Mouse (Mus musculus): ENCODE results near the gene Rasal3.

Gene Rasal3

DNA sequence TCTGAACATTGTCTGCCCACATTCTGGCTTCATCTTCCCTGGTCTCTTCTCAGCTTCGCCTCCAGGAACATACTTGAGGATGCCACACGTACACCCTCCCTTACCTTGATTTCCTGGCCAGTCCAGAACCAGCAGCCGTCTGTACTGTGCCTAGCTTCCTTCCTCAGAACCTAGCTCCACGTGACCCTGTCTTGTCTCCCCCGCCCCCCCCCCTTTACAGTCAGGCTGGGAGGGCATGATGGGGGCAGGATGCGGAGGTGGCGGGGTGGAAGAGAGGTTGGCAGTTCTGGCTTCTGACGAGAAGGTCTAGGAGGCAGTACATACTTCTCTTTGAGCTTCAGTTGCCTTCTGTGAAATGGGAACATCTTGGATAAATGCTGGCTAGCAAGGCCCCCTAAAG lies at the start of gene Rasal3:
Gene Rasal3, minus strand, starts transcription at position 167 of the 400 bp plus-strand sequence.
- no peak for DNase-seq (ENCODE audit: low spot score in 2 of 2)

DNA sequence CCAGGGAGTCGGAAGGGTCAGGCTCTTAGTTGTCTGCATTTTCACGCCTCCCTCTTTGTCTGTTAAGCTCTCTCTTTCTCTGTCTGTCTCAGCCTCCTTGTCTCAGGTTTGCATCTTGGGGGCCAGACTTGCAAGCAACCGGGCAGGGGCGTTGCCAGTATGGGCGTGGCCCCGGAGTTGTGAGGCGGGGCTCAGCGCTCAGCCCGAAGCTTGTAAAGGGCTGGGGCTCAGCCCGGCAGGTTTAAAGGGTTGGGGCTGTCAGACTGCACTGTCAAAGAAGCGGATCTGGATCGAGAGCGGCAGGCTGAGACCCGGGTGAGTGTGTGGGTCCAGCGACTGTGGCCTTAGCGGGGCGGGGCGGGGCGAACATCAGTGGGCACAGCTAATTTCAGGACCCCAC lies 49.1 kb upstream of the Rasal3 start, which contains the start of gene Cyp4f39:
Gene Cyp4f39, plus strand, starts transcription at position 242 of the 400 bp plus-strand sequence.
- DNase-seq (ENCODE audit: low spot score in 2 of 2) = no peak

DNA sequence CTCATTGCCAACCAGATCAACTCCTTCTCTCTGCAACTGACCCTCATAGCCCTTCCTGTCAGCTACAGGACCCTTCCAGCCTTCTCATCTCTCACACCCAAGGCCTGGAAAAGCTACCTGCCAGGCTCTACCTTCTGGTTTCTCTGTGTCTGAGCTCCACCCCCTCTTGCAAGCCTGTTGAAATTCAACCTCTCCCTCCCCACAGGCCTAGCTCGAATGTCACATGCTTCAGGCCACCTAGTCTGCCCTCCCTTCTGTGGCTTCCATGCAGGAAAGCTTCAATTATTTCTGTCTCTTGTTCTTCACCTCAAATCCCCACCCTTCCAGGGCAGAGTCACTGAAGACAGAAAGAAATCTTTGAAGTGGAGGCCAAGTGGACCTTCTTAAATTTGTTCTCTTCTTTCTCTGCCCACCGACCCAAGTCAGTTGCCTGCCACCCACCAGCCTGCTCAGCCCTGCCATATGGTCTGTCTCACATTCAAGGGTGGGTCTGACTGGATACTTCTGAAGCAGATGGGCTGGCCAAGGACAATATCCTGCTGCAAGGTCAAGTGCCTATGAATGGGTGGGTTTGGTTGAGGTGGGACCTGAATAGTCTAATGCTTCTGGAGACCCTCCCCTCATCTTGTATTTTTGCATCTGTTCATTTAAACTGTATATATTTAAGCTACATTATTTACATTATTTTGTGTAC lies 47.6 kb upstream of the Rasal3 start:
- no peak for DNase-seq (ENCODE audit: low spot score in 2 of 2)

DNA sequence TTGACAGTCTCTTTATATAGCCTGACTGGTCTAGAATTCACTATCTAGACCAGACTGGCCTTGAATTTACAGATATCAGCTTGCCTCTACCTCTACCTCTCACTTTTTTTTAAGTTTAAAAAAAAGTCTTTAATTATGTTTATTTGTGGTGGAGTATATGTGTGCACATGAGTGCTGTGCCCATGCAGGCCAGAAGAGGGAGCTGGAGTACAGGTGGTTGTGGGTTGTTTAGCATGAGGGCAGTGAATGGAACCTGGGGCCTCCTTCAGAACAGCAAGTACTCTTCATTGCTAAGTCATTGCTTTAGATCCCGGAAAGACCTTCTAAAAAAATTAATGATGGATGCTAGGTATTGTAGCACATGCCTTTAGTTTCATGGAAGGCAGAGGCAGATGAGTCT lies 45.7 kb upstream of the Rasal3 start:
- DNase-seq (ENCODE audit: low spot score in 2 of 2) = no peak

DNA sequence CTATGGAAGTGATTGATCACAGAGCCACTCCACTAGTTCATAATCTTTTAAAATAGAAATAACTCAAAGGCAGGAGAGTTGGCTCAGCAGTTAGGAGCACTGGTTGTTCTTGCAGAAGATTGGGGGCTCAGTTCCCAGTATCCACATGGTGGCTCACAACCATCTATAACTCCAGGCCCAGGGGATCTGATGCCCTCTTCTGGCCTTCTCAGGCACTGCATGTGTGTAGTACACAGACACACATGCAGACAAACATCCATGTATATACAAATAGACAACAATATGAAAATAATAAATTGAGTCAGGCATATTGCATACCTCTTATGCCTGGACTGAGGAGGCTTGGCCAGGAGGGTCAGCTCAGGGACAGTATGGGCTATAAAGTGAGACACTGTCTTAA lies 43.8 kb upstream of the Rasal3 start:
- DNase-seq (ENCODE audit: low spot score in 2 of 2) = no peak

DNA sequence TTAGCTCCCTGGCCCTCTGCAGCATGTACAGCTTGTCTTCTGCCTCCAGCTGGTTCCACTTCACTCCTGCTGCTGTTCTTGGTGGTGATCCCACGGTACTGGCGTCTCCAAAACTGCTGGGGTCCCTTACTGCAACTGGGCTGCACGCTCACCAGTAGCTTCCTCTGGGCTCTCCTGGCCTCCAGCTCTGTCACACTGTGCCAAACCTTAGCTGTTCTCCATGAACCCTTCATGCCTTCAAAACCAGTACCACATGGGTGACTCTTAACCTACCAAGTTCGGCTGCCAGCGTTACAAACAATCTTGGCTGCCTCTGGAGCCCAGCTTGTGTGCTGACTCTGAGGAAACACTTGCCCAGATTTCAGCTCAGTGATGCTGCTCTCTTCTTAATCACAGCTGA lies 41.6 kb upstream of the Rasal3 start:
- peak in 1 of 2 experiments; percentile 23 for DNase-seq (ENCODE audit: low spot score in 2 of 2)

DNA sequence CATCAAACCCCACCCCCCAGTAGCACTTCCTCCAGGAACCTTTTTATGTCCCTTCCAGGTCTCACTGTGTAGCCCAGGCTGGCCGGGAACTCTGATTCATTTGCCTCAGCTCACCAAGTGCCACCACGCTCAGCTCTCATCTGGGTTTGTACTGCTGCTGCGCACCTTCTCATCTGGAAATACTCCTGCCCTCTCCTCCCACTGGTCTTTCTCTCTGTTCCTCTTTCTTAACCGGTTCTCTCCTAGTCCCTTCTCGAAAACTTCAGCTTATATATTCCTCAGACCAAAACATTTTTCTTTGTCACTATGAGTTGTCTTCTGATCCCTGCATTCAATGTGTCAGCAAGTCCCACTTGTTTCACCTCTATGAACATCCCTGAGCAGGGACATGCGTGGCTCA lies 39.9 kb upstream of the Rasal3 start:
- DNase-seq (ENCODE audit: low spot score in 2 of 2) = no peak

DNA sequence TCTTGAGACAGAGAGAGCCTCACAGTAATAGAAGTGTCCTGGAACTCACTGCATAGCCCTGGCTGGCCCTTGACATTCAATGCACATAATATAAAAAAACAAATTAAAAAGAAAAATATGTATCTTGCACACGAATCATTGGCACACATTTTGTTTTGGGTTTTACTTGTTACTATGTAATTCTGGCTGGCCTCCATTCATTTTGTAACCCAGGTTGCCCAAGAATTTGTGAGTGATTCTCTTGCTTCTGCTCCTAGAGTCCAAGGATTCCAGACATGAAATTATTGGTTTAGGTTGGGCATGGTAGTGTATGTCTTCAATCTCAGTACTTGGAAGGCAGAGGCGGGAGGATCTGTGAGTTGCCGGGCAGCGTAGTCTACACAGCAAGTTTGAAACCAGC lies 33.7 kb upstream of the Rasal3 start:
- DNase-seq (ENCODE audit: low spot score in 2 of 2) = no peak

DNA sequence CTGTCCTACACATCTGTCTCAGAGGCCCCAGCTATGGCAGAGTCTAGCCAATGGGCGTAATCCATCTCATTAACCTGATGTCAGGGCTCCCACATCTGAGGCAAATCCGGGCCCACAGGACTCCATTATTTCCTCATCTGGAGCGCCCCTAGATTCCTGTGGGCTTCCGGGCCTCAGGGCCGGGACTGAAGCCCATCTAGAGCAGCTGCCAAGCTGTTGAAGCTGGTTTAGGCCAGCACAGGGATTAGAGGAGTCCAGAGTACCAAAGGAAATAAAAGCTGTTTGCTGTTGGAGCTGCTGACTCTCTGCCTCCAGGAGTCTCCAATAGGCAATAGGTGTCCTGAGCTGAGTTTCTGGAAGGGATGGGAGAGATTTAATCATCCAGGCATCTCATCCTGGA lies 31.8 kb upstream of the Rasal3 start:
- DNase-seq (ENCODE audit: low spot score in 2 of 2) = no peak

DNA sequence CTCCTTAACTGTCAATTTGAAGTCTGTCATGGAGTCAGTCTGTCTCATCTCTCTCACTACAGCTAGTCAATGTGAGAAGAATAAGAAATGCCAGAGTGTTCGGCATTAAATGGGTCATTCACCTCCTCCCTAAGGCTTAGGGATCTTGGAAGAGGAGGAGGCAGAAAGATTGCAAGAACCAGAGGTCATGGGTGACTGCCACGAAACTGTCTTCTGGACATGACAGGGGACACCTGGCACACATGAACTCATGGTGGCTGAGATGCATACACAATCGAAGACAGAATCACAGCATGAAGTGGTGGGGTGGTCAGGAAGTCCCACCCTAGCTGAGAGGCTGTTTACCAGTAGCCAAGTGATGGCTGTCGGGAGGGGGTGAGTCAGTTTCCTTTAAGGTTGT lies 30.9 kb upstream of the Rasal3 start:
- DNase-seq (ENCODE audit: low spot score in 2 of 2) = no peak

DNA sequence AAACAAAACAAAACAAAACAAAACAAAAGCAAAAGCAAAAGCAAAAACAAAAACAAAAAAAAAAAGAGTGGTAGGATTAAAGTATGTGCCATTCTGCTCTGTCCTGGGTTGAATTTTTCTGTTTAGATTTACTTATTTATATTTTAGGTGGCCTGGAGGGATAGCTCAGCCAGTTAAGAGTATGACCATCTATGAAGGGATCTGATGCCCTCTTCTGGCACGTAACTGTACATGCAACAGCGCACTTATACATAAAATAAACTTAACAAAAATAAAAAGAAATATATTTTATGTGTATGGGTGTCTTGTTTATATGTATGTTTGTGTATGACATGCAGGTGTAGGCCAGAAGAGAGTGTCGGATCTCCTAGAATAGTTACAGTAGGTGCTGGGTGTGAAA lies 28.6 kb upstream of the Rasal3 start:
- no peak for DNase-seq (ENCODE audit: low spot score in 2 of 2)

DNA sequence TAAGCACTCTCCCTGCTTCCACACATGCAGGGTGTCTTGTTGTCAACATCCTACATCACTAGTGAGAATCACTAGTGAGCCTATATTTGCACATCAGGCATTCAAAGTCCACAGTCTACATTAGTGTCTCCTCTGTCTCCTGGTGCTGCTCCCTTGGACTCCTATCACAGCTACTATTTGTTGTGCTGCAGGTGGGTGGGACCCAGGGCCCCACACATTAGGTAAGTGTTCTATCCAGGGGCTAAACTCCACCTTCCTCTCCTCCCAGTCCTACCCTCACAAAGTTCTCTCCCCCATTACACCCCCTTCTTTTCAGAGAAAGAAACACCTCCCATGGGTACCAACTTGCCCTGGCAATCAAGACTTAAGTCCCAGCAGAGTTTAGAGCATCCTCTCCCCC lies 23.2 kb upstream of the Rasal3 start:
- DNase-seq (ENCODE audit: low spot score in 2 of 2) = no peak

DNA sequence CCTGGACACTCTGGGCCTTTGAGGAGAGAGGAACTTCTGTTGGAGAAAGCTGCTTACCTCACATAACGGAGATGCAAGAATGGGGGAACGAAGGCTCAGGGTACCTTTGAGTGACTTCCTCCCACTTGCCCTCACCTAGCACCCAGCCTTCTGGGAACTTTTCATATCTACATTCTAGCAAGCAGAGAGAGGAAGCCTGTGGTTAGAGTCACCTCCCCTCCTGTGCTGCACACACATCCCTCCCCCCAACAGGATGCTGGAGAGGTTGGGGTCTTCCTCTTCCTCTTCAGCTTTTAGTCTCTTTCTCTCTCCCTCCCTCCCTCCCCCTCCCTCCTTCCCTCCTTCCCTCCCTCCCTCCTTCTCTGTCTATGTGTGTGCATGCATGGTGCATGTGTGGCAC lies 20.7 kb upstream of the Rasal3 start, which contains the start of gene Pglyrp2:
Gene Pglyrp2, minus strand, starts transcription at position 134 of the 400 bp plus-strand sequence.
- no peak for DNase-seq (ENCODE audit: low spot score in 2 of 2)

DNA sequence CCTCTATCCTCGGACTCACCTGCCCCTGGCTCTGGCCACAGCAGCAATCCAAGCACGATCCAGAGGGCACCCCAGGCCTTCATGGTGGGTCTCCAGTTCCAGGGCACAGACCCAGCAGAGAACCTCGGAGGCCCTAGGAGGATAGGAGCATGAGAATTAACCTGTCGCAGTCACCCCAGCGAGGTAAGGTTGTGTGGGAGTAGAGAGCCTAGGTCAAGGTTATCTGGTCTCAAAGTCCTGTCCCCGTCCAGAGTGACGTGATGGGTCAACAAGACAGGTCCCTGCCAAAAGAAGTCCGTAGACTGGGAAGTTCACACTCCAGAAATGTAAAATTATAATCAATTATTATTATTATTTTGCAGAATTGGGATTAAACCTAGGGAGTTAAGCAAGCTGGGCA lies 17.4 kb upstream of the Rasal3 start:
- no peak for DNase-seq (ENCODE audit: low spot score in 2 of 2)

DNA sequence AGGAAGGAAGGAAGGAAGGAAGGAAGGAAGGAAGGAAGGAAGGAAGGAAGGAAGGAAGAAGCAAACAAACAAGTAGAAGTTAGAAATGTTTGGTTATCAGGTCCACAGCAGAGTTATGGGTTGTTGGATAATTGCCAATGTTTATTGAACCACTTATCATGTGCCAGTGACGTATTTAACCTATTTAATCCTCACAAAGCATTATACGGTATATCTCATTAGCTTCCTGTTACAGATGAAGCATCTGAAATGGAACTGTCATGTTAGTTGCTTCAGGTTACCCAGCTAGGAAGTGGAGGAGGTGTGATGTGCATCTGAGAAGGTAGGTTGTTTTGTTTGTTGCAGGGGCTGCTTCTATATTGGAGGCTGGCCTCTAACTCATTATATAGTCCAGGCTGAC lies 16.6 kb upstream of the Rasal3 start:
- DNase-seq (ENCODE audit: low spot score in 2 of 2) = no peak

DNA sequence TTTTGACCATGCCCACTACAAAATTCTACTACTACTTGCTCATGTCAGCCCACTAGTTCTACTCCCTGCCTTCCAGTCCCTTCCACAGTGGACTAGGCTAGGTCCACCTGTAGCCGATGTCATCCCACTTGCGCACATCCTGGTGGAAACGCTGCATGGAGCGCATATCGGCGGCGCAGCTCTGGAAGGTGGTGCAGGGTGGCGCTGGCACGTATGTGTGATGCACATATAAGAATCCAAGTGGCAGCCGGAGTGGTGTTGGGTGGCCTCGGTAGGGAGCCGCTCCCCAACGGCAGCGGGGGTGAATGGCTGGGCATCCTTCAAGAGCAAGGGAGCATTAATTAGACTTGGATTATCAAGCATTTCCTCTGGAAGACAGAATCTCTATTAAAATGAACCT lies 13.4 kb upstream of the Rasal3 start:
- DNase-seq (ENCODE audit: low spot score in 2 of 2) = no peak

DNA sequence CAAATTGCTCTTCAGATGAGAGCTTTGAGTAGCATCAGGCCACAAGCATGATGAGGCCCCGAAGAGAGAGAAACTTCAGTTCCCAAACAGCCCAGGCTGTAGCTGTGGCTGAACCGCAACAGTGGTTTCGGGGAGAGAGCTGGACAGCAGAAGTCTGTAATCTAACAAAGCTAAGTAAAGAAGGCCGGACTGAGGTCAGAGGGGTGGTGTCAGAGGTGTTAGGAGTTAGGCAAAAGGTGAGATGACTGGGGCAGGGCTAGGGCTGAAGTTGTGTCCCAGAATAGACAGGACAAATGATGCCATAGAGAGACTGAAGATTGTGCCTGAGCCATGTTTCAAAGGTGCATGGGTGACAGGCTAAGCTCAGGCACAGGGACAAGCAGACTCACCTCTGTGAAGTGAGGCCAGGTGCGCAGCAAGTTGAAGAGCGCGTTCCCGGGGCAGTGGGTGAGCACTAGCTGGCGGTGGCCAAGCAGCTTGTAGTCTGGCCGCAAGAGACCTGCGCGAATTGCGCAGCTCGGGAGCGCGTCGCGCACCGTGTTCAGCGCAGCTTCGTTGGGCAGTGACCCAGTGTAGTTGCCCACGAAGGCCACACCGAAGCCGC lies 12.1 kb upstream of the Rasal3 start:
- no peak for DNase-seq (ENCODE audit: low spot score in 2 of 2)

DNA sequence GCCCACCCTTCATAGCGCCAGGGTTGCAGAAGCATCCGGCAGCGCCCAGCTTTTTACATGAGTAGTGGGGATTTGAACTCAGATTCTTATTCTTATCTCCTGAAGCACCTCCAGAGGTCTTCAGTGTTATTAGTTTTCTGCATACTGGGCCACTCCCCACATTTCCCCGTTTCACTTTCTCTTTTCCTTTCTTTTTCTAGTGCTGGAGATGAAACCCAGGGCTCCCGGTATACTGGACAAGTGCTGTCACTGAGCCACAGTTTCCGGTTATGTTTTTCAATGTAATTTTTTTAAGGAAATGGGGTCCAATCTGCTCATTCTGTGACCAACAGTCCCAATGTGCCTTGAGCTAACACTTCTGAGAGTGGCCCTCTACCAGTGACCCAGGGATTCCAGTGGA lies 8.5 kb upstream of the Rasal3 start:
- DNase-seq (ENCODE audit: low spot score in 2 of 2) = no peak

DNA sequence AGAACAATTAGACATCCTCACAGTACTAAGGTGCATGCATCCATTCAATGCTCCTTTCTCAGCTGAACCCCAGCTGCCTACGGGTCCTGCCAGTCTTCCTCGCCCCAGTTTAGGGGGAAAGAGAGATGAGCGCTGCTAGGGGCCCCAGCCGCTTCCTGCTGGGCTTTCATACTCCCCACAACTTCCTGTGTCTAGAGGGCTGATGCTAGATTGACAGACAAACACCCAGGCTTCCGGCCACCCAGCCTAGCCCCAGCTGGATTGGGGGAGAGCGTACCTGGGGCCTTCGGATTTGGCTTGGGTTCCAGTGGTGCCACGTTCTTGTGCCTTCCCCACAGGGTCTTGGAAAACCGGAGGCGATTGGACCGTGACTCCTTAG lies 615 bp downstream of the Rasal3 start:
- no peak for DNase-seq (ENCODE audit: low spot score in 2 of 2)

DNA sequence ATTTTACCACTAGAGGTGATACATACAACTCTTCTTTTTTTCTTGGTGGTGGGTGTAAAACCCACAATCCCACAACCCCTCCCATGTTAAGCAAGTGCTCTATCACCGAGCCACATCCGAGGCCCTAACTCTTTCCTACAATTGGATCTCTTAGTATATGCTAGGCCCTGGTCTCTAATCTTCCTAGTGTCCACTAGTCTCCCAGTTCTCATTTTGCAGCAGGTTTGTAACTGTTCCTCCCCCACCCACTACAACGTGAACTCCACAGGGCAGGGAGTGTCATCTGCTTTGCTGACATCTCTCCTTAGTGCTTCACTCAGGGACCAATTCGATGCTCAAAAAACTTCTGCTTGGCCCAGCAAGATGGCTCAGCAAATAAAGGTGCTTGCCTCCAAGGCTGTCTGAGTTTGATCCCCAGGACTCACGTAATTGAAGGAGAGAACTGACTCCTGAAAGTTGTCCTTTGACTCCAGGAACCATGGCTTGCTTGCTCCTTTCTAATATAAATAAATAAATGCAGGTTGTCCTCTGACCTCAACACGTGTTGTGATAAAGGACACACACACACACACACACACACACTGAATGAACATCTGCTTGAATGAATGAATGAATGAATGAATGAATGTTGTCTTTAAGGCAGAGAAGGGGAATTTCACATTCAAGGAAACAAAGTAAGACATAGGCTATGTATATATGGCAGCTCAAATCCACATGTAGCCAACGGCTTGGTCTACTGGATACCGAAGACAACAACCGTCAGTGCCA lies 1.2 kb downstream of the Rasal3 start:
- DNase-seq (ENCODE audit: low spot score in 2 of 2) = no peak

DNA sequence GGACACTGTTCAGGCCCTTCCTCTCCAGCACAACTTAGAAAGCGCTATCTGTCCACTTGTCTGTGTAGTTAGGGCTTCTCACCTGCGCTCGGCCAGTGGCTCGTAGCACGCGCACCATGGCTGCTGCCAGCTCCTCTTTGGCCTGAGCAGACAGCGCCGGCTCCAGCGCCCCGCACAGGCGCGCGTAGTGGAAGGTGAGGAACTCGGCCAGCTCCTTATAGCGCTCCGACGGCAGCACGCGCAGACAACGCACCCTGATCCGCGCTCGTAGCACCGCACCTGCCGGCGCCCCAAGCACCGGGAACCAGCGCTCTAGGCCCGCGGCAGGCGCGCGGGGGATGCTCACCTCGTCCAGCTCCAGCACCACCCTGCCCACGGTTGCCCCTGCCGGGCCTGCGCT lies 7.1 kb downstream of the Rasal3 start:
- DNase-seq (ENCODE audit: low spot score in 2 of 2) = no peak

DNA sequence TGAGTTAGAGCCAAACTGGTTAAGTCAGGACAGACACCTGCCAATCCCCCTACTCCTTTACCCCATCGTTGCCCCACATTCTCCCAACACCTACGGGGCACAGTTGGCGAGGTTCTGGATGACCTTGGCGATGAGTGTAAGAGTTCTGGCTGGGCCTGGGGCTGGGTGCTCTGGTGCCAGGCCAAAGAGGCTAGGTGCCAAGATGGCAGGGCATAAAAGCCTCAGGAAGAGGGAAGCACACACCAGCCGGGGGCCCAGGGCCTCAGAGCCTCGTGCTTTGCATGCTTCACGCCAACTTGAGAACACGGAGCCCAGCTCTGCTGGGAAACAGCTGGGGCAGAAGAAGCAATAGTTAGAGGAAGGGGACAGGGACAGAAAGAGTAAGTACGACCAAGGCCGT lies 9.4 kb downstream of the Rasal3 start:
- DNase-seq (ENCODE audit: low spot score in 2 of 2) = no peak

DNA sequence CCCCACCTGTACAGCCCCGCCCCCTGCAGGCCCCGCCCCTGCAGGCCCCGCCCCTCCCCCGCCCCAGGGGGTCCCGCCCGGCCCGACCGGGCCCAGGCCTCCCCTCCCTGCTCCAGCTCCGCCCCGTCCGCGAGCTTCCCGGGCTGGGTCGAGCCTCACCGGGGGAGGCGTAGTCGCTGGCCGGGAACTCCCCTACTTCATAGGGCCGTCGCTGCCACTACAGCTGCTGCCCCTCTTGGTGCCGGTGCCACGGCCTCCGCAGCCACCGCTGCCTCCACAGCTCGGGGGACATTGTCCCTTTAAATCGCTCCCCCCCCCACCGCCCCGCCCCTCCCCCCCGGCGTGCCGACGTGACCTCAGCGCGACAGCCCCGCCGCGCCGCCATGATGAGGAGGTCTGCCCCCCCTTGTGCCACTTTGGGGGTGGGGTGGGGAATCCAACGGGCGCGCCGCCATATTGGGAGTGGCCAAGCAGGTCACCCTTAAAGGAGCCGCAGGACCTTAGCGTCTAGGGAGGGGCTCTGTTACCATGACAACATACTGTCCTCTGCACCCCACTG lies 14.2 kb downstream of the Rasal3 start, which contains the start of gene Wiz:
Gene Wiz, minus strand, starts transcription at position 339 of the 559 bp plus-strand sequence.
- DNase-seq (ENCODE audit: low spot score in 2 of 2) = peak; percentile 96
